Comparison of ENCODE assay signal across 8 mouse cellular contexts in the genomic region with DNA sequence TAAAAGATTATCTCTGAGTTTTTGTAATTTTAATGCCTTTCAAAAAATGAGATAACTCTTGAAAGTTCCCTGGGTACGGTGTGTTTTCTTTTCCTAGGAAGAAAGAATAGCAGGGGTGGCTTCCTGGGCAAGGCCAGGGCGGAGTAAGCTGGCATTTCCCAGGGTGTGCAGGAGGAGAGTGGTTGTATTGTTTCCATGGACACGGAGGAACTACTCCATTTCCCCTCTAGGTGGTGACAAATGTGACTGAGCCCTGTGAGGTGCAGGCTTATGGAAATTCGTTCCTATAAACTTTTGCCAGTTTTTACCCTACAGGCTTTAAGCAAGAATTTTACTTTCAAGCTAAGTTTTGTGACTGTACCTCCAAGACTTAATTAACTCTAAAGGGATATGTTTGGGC. TPM values are rescaled to one million over a fixed set of nuclear protein-coding genes. Genes with fewer than 3 reads are reported as not detected.
DNase-seq lines count a peak whose midpoint lies in the region; ATAC-seq lines count a peak whose summit lies in the region.

No protein-coding gene starts in this region.

- H3K4me3 ChIP-seq in forebrain, embryonic 14.5 days (ENCODE audit: low read depth, low read length): no peak overlapping the region
- H3K4me3 ChIP-seq in hindbrain, embryonic 10.5 days: no peak overlapping the region

- no peaks in the 10 kb centered on the region for H3K36me3 ChIP-seq in forebrain, embryonic 14.5 days (ENCODE audit: control insufficient read depth, insufficient read depth, low read length)
- no peaks in the 10 kb centered on the region for H3K36me3 ChIP-seq in hindbrain, embryonic 10.5 days

- H3K27me3 ChIP-seq in forebrain, embryonic 14.5 days (replicated peaks; ENCODE audit: control insufficient read depth, insufficient read depth, low read length): no peaks in the 10 kb centered on the region
- H3K27me3 ChIP-seq in hindbrain, embryonic 10.5 days (ENCODE audit: insufficient read depth, poor library complexity, severe bottlenecking): no peaks in the 10 kb centered on the region

- DNase-seq in A20 (ENCODE audit: low read depth, low spot score): peak; percentile 7
- peak; percentile 25 for DNase-seq in NIH3T3 (ENCODE audit: low read depth)
- peak; percentile 81 for DNase-seq in forebrain, embryonic 14.5 days (ENCODE audit: low spot score)
- DNase-seq in hindbrain, embryonic 10.5 days (ENCODE audit: low spot score): peak; percentile 28
- peak; percentile 73 for DNase-seq in layer of hippocampus, adult 9-11 months
- DNase-seq in mesoderm, embryonic 11.5 days (ENCODE audit: low read depth, low spot score): peak; percentile 51
- DNase-seq in thymus, postnatal 25 days: no peak
- DNase-seq in urinary bladder, adult 2 months (ENCODE audit: low spot score): no peak

- peak; percentile 75 for ATAC-seq in forebrain, embryonic 14.5 days

- H3K27ac ChIP-seq in forebrain, embryonic 14.5 days (ENCODE audit: low read depth, low read length): no peak overlapping the region
- no peak overlapping the region for H3K27ac ChIP-seq in hindbrain, embryonic 10.5 days

- no peak overlapping the region for H3K9ac ChIP-seq in forebrain, embryonic 14.5 days (ENCODE audit: low read length)

- H3K9me3 ChIP-seq in forebrain, embryonic 14.5 days (replicated peaks; ENCODE audit: control insufficient read depth, low read length): no peaks in the 10 kb centered on the region
- no peaks in the 10 kb centered on the region for H3K9me3 ChIP-seq in hindbrain, embryonic 10.5 days

- peaks cover 9% of the 10 kb centered on the region; the same call in 1 of the 2 replicates for H3K4me1 ChIP-seq in forebrain, embryonic 14.5 days (ENCODE audit: control insufficient read depth, insufficient read depth, low read length)
- peaks cover 33% of the 10 kb centered on the region for H3K4me1 ChIP-seq in hindbrain, embryonic 10.5 days (replicated peaks)

- WGBS in forebrain, embryonic 14.5 days: 13% methylated on average over 4 of the region's 4 CpGs
- 25% methylated on average over 4 of the region's 4 CpGs for WGBS in hindbrain, embryonic 10.5 days

- peak overlapping the region; percentile 52; the same call in 1 of the 2 replicates for H3K4me2 ChIP-seq in forebrain, embryonic 14.5 days (ENCODE audit: low read length)

RNA-seq across cellular contexts. Expression of gene 4930455H04Rik, which starts 1.8 kb away (rescaled TPM):
- not detected in 2 replicates for polyA plus RNA-seq in forebrain, embryonic 14.5 days (2014; fragmentation: Nextera tagmentation; extraction: Ambion mirVana)
- not detected in 2 replicates for polyA plus RNA-seq in hindbrain, embryonic 10.5 days (2016; fragmentation: Nextera tagmentation; extraction: Ambion mirVana)
- polyA plus RNA-seq in urinary bladder, adult 2 months (2012; rRNA removed): not detected in 2 replicates

RNA-seq across cellular contexts. Expression of gene Palmd, which starts 2.6 kb away (rescaled TPM):
- polyA plus RNA-seq in forebrain, embryonic 14.5 days (2014; fragmentation: Nextera tagmentation; extraction: Ambion mirVana): 15.9 and 17.3 TPM in 2 replicates
- polyA plus RNA-seq in hindbrain, embryonic 10.5 days (2016; fragmentation: Nextera tagmentation; extraction: Ambion mirVana): 1.9 and 2.6 TPM in 2 replicates
- polyA plus RNA-seq in urinary bladder, adult 2 months (2012; rRNA removed): 5.9 and 6.7 TPM in 2 replicates

Comparison
In these comparisons a context has a peak if more than half of its experiments do, and no peak if none do; other contexts are left out.
1. DNase-seq: peak in A20 (single experiment), NIH3T3 (single experiment), forebrain, embryonic 14.5 days (single experiment), hindbrain, embryonic 10.5 days (single experiment), layer of hippocampus, adult 9-11 months (single experiment) and mesoderm, embryonic 11.5 days (single experiment); none in thymus, postnatal 25 days (single experiment) and urinary bladder, adult 2 months (single experiment).